Mouse (Mus musculus): ENCODE measurements at regions not wholly inside any gene's neighbourhood (a gene's known extent, or its start where the extent isn't known, plus 50 kb on each side); places are given as distances from the start of the nearest gene placed in this dataset.

GRCm38 (mm10) chr4:127586822-127587221, 228.8 kb upstream of the Gjb5 start:
- TF ChIP-seq CTCF (IDR thresholded peaks at IDR 0.05; ENCODE audit: low read depth, low read length): no peak
- no peak for TF ChIP-seq GATA1 (IDR thresholded peaks at IDR 0.05; ENCODE audit: borderline replicate concordance, low read length)
- TF ChIP-seq TAL1 (conservative IDR thresholded peaks at IDR 0.05; ENCODE audit: low read depth, low read length): no peak
- TF ChIP-seq POLR2AphosphoS5 (IDR thresholded peaks at IDR 0.05; ENCODE audit: insufficient replicate concordance, low read depth, low read length): no peak
- no peak for TF ChIP-seq GATA2 (IDR thresholded peaks at IDR 0.05; ENCODE audit: borderline replicate concordance, low read depth, low read length)

All from G1E (cell line).